Mouse (Mus musculus) frontal cortex, adult 2 months (tissue): ENCODE measurements around the gene Tpm3. TPM values are rescaled to one million over a fixed set of nuclear protein-coding genes. Genes with fewer than 3 reads are reported as not detected.
"Not testable (repeated sequence)": the region's sequence is repeated elsewhere in the genome, so short reads cannot be mapped to it uniquely, and the experiment has no call there.

Source experiments
- DNase-seq, 2 experiments: peaks; one replicate each; pipeline ENCODE4 v3.0.0; 2022; ENCODE audit warnings: low spot score in 1 of 2; ENCODE audit errors: extremely low spot score in 1 of 2
- polyA plus RNA-seq: library from polyadenylated mRNA; depleted of rRNA; stranded (reverse); fragments of >200 nt; gene quantifications from 2 replicates; pipeline ENCODE4 v1.2.3, GENCODE M21; 2012

The Tpm3 gene
- polyA plus RNA-seq, 1 experiment, result 178 TPM

DNA sequence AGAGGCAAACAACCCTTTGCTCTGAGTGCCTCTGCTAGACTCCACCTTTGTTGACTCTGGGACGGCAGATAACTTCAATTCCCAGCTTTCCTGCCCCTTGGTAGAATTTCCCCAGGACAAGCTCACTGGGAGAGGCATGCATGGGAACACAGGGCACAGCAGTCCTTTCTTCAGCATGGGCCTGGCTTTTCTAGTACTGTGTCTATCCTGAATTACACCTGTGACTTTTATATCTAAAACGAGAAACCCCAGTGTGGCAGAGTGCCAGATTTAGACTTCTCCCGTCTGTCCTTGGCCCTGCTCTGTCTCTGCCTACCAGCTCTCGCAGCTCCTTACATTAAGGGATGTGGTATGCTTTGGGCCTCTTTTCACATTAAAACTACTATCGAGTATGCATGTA, 10.6 kb downstream of the Tpm3 start:
- peak; percentile 47 to 49 for DNase-seq

DNA sequence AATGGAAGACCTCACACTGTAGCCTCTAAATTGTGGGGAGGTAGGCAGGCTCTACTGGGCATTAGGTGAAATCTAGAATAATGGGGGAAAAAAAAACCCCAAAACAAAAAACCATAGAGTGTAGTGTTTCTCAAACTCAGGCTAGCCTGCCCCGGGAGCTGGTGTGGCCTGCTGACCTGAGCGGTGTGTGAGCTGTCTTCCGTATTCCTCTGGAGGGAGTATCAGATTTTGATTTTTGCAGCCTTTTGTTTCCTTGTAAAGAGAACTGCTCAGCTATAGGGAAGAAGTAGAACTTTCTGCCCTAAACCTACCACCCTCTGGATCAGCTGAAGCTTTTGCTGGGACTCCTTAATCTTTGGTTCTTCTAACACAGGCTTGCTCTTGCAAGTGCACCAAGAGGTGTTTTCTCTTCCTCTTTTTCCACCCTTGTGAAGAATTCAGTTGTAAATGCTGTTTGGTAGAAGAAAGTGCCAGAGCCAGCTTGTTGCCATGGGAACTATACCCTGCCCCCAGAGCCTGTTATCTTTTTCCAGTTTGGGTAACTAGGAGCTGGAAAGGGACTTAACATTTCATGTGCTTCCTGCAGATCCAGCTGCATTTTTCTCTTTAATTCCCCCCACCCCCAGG, 11.4 kb downstream of the Tpm3 start:
- DNase-seq, result peak; percentile 56 to 82

GRCm38 (mm10) chr3:90084790-90085189, 12.3 kb downstream of the Tpm3 start:
- no peak for DNase-seq

- no peak for DNase-seq
Observed at GRCm38 (mm10) chr3:90085281-90085680, 12.8 kb downstream of the Tpm3 start.

DNA sequence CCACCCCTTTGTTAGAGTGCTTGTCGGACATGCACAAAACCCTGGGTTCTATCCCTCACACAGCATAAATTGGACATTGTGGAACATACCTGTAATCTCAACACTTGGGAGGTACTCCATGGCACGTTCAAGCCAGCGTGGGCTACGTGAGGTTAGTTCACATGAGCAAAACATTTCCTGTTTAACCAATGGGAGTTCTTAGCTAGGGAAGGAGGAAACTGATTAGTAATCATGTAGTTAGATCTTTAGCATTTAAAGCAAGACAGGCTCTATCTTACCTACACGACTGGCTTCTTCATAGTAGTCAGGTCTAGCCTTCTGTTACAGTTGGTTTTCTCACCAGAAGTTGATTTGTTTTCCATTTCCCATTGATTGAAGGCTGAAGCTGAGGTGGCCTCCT, 13.6 kb downstream of the Tpm3 start:
- DNase-seq, result no peak

DNA sequence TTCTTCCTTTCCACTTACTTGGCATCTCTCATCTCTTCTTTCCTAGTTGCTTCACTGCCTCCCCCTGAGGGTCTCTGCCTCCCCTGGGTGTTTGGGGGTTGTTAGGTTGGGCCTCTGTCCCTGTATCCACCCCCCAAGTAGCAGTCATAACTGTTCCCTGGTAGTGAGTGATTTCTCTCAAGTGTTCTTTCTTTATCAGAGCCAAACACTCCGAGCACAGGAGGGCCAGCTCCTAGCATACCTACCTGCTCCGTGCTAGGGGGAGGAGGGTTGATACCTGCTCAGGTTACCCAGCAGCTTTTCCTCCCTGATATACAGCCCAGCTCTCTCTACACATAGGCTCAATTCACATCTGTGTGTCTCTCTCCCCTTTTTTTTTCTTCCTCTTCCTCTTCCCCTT, 16.2 kb downstream of the Tpm3 start:
- DNase-seq, result no peak

DNA sequence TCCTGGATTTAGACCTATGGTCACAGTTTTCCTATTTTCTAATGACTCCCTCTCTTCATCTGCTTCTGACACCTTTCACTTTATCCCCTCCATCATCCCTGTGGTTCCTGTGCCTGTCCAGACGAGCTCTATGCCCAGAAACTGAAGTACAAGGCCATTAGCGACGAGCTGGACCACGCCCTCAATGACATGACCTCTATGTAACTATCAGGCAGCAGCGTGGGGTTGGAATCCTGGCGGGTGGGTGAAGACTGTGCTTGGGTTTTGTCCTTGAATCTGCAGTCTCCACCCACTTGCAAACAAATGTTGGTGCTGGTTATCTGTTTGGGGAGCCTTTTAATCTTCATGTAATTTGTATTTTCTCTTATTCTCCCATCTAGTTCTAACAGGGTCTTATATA, 18.4 kb downstream of the Tpm3 start:
- no peak for DNase-seq

GRCm38 (mm10) chr3:90094453-90094852, 22.0 kb downstream of the Tpm3 start:
- no peak for DNase-seq

- no peak for DNase-seq
Observed at GRCm38 (mm10) chr3:90097928-90098327, 25.5 kb downstream of the Tpm3 start.

- DNase-seq, result no peak
Observed at GRCm38 (mm10) chr3:90101010-90101409, 28.6 kb downstream of the Tpm3 start.

DNA sequence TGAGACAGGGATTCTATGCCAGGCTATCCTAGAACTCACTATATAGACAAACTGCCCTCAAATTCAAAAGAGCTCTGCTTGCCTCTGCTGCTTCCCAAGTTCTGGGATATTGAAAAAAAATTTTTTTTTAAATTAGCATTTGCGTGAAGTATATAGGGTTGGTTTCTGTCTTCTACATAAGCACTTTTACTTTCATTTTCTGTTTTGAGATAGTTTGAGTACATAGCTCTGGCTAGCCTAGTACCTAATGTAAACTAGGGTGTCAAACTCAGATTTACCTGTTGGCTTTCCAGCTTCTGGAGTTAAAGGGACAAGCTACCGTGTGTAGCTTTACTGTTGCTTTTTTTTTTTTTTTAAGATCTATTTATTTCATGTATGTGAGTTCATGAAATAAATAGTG, 29.2 kb downstream of the Tpm3 start:
- no peak for DNase-seq

- DNase-seq, result no peak
Observed at GRCm38 (mm10) chr3:90102239-90102638, 29.8 kb downstream of the Tpm3 start.

GRCm38 (mm10) chr3:90103176-90103575, 30.7 kb downstream of the Tpm3 start:
- no peak for DNase-seq

DNA sequence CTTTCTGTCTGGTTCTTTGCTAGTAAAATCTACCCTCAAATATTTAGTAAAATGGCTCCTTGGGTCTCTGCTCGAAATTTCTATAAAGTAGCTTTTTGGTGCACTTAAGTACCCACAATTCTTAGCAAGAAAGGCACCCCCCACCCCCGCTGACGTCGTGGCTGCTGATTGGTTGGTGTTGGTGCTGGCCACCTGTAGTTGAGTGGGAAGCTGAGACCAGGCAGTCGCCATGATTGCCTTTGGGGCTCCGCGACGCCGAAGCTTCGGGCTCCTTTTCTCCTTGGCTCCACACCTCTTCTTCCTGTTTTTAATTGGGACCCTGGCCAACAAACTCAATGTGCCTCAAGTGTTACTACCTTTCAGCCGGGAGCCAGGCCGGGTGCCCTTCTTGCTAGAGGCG, 31.5 kb downstream of the Tpm3 start, which contains the start of gene Nup210l:
TSS of gene Nup210l (plus strand) at position 195 of the 400 bp plus-strand sequence.
- no peak for DNase-seq

DNA sequence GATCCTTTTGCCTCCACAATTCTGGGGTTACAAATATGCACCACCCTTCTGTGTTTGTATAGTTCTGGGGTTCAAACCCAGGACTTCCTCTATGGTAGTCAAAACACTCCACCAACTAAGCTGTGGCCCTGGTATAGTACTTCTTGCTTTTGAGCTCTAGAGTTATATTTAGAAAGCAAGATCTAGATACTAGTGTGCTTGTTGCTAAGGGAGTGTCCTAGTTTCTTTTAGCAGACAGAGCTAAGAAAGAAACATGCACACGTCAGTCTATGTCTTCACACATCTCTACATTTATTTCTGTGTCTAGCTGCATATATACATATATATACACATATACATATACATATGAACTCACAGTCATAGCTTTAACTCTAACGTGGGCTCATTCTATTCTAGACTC, 39.3 kb downstream of the Tpm3 start:
- peak in 1 of 2 experiments; percentile 36 for DNase-seq

DNA sequence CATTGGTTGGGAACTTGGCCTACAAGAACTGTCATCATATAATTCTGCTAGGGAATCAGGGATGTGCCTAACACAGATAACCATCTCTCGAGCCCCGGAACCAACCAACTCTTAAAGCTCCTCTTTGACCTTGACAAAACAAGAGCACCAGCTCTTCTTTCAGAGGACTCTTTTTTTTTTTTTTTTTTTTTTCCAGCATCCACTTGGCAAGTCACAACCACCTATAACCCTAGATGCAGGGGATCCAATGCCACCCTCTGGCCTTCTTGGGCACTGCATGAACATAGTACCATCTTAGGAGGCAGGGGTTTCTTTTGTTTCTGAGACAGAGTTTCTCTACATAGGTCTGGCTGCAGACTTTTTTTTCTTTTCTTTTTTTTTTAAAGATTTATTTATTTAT, 41.9 kb downstream of the Tpm3 start:
- DNase-seq, result no peak

DNA sequence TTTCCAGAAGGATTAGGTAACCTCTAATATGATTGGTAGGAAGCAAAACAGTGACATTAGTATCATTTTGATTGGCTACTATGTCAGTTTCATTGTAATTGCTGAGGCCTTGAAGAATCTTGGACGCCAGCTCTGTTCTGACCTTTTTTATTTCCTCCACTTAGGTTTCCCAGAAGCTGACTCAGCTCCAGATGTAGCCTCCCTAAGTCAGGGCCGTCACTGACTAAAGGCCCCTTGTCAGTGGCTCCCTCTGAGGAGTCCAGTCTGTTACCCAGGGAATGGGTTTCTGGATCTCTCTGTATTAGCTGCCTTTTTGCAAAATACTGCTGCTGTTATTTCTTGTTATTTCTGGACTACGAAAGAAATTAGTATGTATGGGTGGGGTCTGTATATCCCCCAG, 43.1 kb downstream of the Tpm3 start:
- DNase-seq, result no peak

- peak; percentile 76 to 85 for DNase-seq
Observed at GRCm38 (mm10) chr3:90118132-90118790, 45.8 kb downstream of the Tpm3 start.

GRCm38 (mm10) chr3:90122036-90122435, 49.6 kb downstream of the Tpm3 start:
- DNase-seq, result not testable (repeated sequence)

GRCm38 (mm10) chr3:90125710-90126109, 53.3 kb downstream of the Tpm3 start:
- no peak for DNase-seq

- peak in 1 of 2 experiments; percentile 36 for DNase-seq
Observed at GRCm38 (mm10) chr3:90127881-90128280, 55.4 kb downstream of the Tpm3 start.

- DNase-seq, result no peak
Observed at GRCm38 (mm10) chr3:90132745-90133144, 60.3 kb downstream of the Tpm3 start.
